Mouse (Mus musculus): ENCODE measurements around the gene Igf1. TPM values are rescaled to one million over a fixed set of nuclear protein-coding genes. Genes with fewer than 3 reads are reported as not detected.

Igf1 gene
- polyA plus RNA-seq, 2 experiments: 72.4 to 93.6 TPM

DNA sequence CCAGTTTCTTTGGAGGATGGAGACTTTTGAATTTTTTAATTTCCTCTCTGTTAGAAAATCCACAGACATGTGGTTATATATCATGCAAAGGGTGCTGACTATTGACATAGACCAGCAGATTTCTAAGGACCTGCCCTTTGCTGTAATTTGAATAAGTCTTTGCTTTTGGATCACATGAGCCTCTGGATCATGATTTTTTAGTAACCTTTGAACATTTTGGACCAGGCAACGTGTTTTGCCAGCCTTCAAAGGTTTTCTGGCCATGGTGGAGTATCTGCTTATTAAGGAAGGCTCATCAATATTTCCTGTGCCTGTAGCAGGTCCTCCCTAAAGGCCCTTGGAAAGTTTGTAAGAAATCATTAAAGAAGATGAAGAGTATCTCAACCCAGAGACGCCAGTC is 37.3 kb downstream of the Igf1 start:
- WGBS: 58% methylated on average over 2 of the region's 2 CpGs

GRCm38 (mm10) chr10:87897331-87897730 is 39.3 kb downstream of the Igf1 start:
- Histone ChIP-seq H3K9me3 (ENCODE audit: control insufficient read depth, low read length) (no peaks in the 10 kb centered on the region), H3K27ac (replicated peaks; ENCODE audit: low read depth, low read length) (no peak overlapping the region), H3K4me1 (ENCODE audit: control insufficient read depth, insufficient read depth, low read length) (no peaks in the 10 kb centered on the region; the same call in 1 of the 2 replicates), H3K9ac (ENCODE audit: low read depth, low read length, severe bottlenecking) (no peak overlapping the region), H3K4me2 (replicated peaks; ENCODE audit: low read depth, low read length, severe bottlenecking) (no peak overlapping the region), H3K4me3 (replicated peaks; ENCODE audit: low read length) (no peak overlapping the region), H3K27me3 (ENCODE audit: control insufficient read depth, insufficient read depth, low read length) (no peaks in the 10 kb centered on the region), H3K36me3 (ENCODE audit: control insufficient read depth, insufficient read depth, low read length) (no peaks in the 10 kb centered on the region)
- WGBS: 92% methylated on average over 4 of the region's 4 CpGs
- DNase-seq (ENCODE audit: low spot score): no peak
- TF ChIP-seq POLR2A (IDR thresholded peaks at IDR 0.05; ENCODE audit: borderline replicate concordance, extremely low read depth, insufficient read depth, insufficient read length): no peak
- no peak for ATAC-seq (ENCODE audit: low FRiP score, low read depth)

More for the DNA sequence above, 37.3 kb downstream of the Igf1 start:
- Histone ChIP-seq H3K4me1 (ENCODE audit: control insufficient read depth, insufficient read depth, low read length) (no peaks in the 10 kb centered on the region; the same call in 1 of the 2 replicates), H3K9ac (ENCODE audit: low read depth, low read length, severe bottlenecking) (no peak overlapping the region), H3K36me3 (ENCODE audit: control insufficient read depth, insufficient read depth, low read length) (no peaks in the 10 kb centered on the region), H3K4me2 (replicated peaks; ENCODE audit: low read depth, low read length, severe bottlenecking) (no peak overlapping the region), H3K4me3 (replicated peaks; ENCODE audit: low read length) (no peak overlapping the region), H3K27ac (replicated peaks; ENCODE audit: low read depth, low read length) (no peak overlapping the region), H3K9me3 (ENCODE audit: control insufficient read depth, low read length) (0 out of 2 replicates have a peak, but pooled peaks cover 4% of the 10 kb centered on the region), H3K27me3 (ENCODE audit: control insufficient read depth, insufficient read depth, low read length) (no peaks in the 10 kb centered on the region)
- TF ChIP-seq POLR2A (IDR thresholded peaks at IDR 0.05; ENCODE audit: borderline replicate concordance, extremely low read depth, insufficient read depth, insufficient read length): no peak
- ATAC-seq (ENCODE audit: low FRiP score, low read depth) (no peak), DNase-seq (ENCODE audit: low spot score) (no peak)

DNA sequence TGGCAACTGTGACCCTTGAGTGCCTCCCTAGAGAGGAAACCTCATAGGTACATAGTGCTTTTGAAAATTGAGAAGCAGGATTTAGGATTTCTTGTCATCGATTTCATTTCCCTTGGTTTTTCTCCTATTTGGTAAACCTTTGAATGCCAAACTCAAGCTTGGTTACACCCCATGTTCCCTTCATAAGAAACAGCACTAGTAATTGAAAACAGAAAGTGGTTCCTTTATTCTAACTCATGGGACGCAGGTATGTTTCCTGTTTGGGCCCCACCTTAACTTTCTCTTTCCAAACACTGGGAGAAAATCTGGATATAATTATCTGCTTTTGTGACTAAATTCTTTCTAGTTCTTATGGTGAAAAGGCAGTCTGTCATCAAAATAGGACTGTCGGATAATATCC is 40.8 kb downstream of the Igf1 start:
- ATAC-seq (ENCODE audit: low FRiP score, low read depth) (no peak), DNase-seq (ENCODE audit: low spot score) (no peak)
- Histone ChIP-seq H3K27ac (replicated peaks; ENCODE audit: low read depth, low read length) (no peak overlapping the region), H3K9ac (ENCODE audit: low read depth, low read length, severe bottlenecking) (no peak overlapping the region), H3K4me1 (ENCODE audit: control insufficient read depth, insufficient read depth, low read length) (no peaks in the 10 kb centered on the region; the same call in 1 of the 2 replicates), H3K4me3 (replicated peaks; ENCODE audit: low read length) (no peak overlapping the region), H3K4me2 (replicated peaks; ENCODE audit: low read depth, low read length, severe bottlenecking) (no peak overlapping the region), H3K36me3 (ENCODE audit: control insufficient read depth, insufficient read depth, low read length) (no peaks in the 10 kb centered on the region), H3K9me3 (ENCODE audit: control insufficient read depth, low read length) (no peaks in the 10 kb centered on the region), H3K27me3 (ENCODE audit: control insufficient read depth, insufficient read depth, low read length) (no peaks in the 10 kb centered on the region)
- no peak for TF ChIP-seq POLR2A (IDR thresholded peaks at IDR 0.05; ENCODE audit: borderline replicate concordance, extremely low read depth, insufficient read depth, insufficient read length)
- WGBS: 26% methylated on average over 3 of the region's 3 CpGs

DNA sequence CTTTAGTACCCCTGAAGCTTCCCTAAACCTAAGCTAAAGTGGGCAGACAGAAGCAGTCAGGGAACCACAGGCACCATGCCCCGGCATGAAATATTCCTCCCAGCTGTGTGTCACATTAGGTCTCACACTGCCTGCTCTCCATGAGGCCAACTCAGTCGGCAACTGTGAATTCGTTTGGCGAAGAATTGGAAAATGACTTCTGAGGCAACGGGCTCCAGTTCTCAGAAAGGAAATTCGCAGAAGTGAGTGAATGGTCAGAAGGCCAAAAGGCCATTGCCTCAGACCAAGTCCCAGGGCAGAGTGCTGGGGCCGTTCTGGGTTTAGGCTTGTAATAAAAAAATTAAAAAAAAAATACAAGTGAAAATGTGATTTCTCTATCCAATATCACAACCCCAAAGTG is 43.9 kb downstream of the Igf1 start:
- Histone ChIP-seq H3K27ac (replicated peaks; ENCODE audit: low read depth, low read length) (no peak overlapping the region), H3K4me2 (replicated peaks; ENCODE audit: low read depth, low read length, severe bottlenecking) (no peak overlapping the region), H3K4me1 (ENCODE audit: control insufficient read depth, insufficient read depth, low read length) (no peaks in the 10 kb centered on the region; the same call in 1 of the 2 replicates), H3K4me3 (replicated peaks; ENCODE audit: low read length) (no peak overlapping the region), H3K9ac (ENCODE audit: low read depth, low read length, severe bottlenecking) (no peak overlapping the region), H3K27me3 (ENCODE audit: control insufficient read depth, insufficient read depth, low read length) (no peaks in the 10 kb centered on the region), H3K9me3 (ENCODE audit: control insufficient read depth, low read length) (no peaks in the 10 kb centered on the region), H3K36me3 (ENCODE audit: control insufficient read depth, insufficient read depth, low read length) (no peaks in the 10 kb centered on the region)
- ATAC-seq (ENCODE audit: low FRiP score, low read depth) (no peak), DNase-seq (ENCODE audit: low spot score) (no peak)
- 49% methylated on average over 7 of the region's 7 CpGs for WGBS
- TF ChIP-seq POLR2A (IDR thresholded peaks at IDR 0.05; ENCODE audit: borderline replicate concordance, extremely low read depth, insufficient read depth, insufficient read length): no peak

GRCm38 (mm10) chr10:87904324-87904723 is 46.3 kb downstream of the Igf1 start:
- Histone ChIP-seq H3K9ac (ENCODE audit: low read depth, low read length, severe bottlenecking) (no peak overlapping the region), H3K9me3 (ENCODE audit: control insufficient read depth, low read length) (no peaks in the 10 kb centered on the region), H3K36me3 (ENCODE audit: control insufficient read depth, insufficient read depth, low read length) (no peaks in the 10 kb centered on the region), H3K27ac (replicated peaks; ENCODE audit: low read depth, low read length) (no peak overlapping the region), H3K4me3 (replicated peaks; ENCODE audit: low read length) (no peak overlapping the region), H3K4me1 (ENCODE audit: control insufficient read depth, insufficient read depth, low read length) (no peaks in the 10 kb centered on the region), H3K27me3 (ENCODE audit: control insufficient read depth, insufficient read depth, low read length) (no peaks in the 10 kb centered on the region), H3K4me2 (replicated peaks; ENCODE audit: low read depth, low read length, severe bottlenecking) (no peak overlapping the region)
- ATAC-seq (ENCODE audit: low FRiP score, low read depth) (no peak), DNase-seq (ENCODE audit: low spot score) (no peak)
- TF ChIP-seq POLR2A (IDR thresholded peaks at IDR 0.05; ENCODE audit: borderline replicate concordance, extremely low read depth, insufficient read depth, insufficient read length): no peak
- 46% methylated on average over 5 of the region's 5 CpGs for WGBS

GRCm38 (mm10) chr10:87905087-87905486 is 47.0 kb downstream of the Igf1 start:
- H3K9ac ChIP-seq (ENCODE audit: low read depth, low read length, severe bottlenecking): no peak overlapping the region
- no peak for TF ChIP-seq POLR2A (IDR thresholded peaks at IDR 0.05; ENCODE audit: borderline replicate concordance, extremely low read depth, insufficient read depth, insufficient read length)
- H3K4me3 ChIP-seq (replicated peaks; ENCODE audit: low read length): no peak overlapping the region
- H3K4me2 ChIP-seq (replicated peaks; ENCODE audit: low read depth, low read length, severe bottlenecking): no peak overlapping the region
- ATAC-seq (ENCODE audit: low FRiP score, low read depth) (no peak), DNase-seq (ENCODE audit: low spot score) (no peak)
- no peaks in the 10 kb centered on the region for H3K9me3 ChIP-seq (ENCODE audit: control insufficient read depth, low read length)
- H3K27ac ChIP-seq (replicated peaks; ENCODE audit: low read depth, low read length): no peak overlapping the region
- no peaks in the 10 kb centered on the region for H3K27me3 ChIP-seq (ENCODE audit: control insufficient read depth, insufficient read depth, low read length)
- 84% methylated on average over 3 of the region's 3 CpGs for WGBS
- H3K4me1 ChIP-seq (ENCODE audit: control insufficient read depth, insufficient read depth, low read length): no peaks in the 10 kb centered on the region
- no peaks in the 10 kb centered on the region for H3K36me3 ChIP-seq (ENCODE audit: control insufficient read depth, insufficient read depth, low read length)
